ENCODE assay signal across 8 mouse cellular contexts in the genomic region with DNA sequence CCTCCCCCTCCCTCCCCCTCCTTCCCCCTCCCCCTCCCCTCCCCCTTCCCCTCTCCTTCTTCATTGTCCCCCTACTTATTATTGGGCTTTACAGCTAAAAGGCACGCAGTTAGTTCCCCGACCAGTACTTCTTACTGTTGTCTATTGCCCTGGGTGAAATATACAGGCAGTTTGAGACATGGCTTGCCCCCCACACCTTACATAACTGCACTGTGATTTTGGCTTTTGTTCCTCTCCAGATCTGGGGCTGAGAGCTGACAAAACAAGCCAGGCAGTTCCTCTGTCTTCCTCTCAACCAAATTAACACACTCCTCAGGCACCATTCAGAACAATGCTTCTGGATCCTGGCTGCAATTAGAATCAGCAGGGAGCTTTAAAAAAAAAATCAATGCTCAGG.
A peak's percentile ranks its signal among the peaks of the same experiment; 100 is the strongest.
DNase-seq lines count a peak whose midpoint lies in the region; ATAC-seq lines count a peak whose summit lies in the region.
"Had no signal": no experiment of that assay in that cellular context is flagged by ENCODE, and none has a peak within 500 bp of the region (broad histone marks: within the 10 kb centered on the region; RNA-seq: fewer than 3 reads in every experiment).

No protein-coding gene starts in this region.

- WGBS in forebrain, embryonic 15.5 days, result 5% methylated on average over 2 of the region's 2 CpGs
- 0% methylated on average over 2 of the region's 2 CpGs for WGBS in midbrain, embryonic 12.5 days

- ATAC-seq in forebrain, embryonic 15.5 days (replicated peaks), result peak; percentile 53
- ATAC-seq in midbrain, embryonic 12.5 days (ENCODE audit: low FRiP score, low read depth), result peak; percentile 57; the same call in 1 of the 2 replicates
- ATAC-seq in activated CD4-positive, CD25-positive, alpha-beta regulatory T cell, adult 4 months, result no peak

- no peaks in the 10 kb centered on the region for H3K27me3 ChIP-seq in forebrain, embryonic 15.5 days
- H3K27me3 ChIP-seq in midbrain, embryonic 12.5 days, result peaks cover 22% of the 10 kb centered on the region

- no peak overlapping the region for H3K9ac ChIP-seq in forebrain, embryonic 15.5 days (replicated peaks)
- H3K9ac ChIP-seq in midbrain, embryonic 12.5 days (replicated peaks), result no peak overlapping the region; the same call in 1 of the 2 replicates

- no peaks in the 10 kb centered on the region for H3K36me3 ChIP-seq in forebrain, embryonic 15.5 days
- no peaks in the 10 kb centered on the region for H3K36me3 ChIP-seq in midbrain, embryonic 12.5 days

- H3K4me2 ChIP-seq in forebrain, embryonic 15.5 days (replicated peaks), result no peak overlapping the region
- peak overlapping the region; percentile 58 for H3K4me2 ChIP-seq in midbrain, embryonic 12.5 days (replicated peaks)

- peaks cover 35% of the 10 kb centered on the region for H3K4me1 ChIP-seq in forebrain, embryonic 15.5 days
- peaks cover 41% of the 10 kb centered on the region for H3K4me1 ChIP-seq in midbrain, embryonic 12.5 days

- no peak overlapping the region for H3K4me3 ChIP-seq in forebrain, embryonic 15.5 days
- peak overlapping the region; percentile 30; the same call in 1 of the 2 replicates for H3K4me3 ChIP-seq in midbrain, embryonic 12.5 days

- peak; percentile 70 for DNase-seq in ES-CJ7 (ENCODE audit: low read depth, low spot score)
- peak; percentile 39 for DNase-seq in brain, embryonic 18.5 days (ENCODE audit: low read depth, low spot score)
- no peak for DNase-seq in urinary bladder, postnatal 10 days (ENCODE audit: low spot score)
- no peak for DNase-seq in gastrocnemius, postnatal 4 days (ENCODE audit: low spot score in 2 of 2)

- H3K9me3 ChIP-seq in forebrain, embryonic 15.5 days, result no peaks in the 10 kb centered on the region
- H3K9me3 ChIP-seq in midbrain, embryonic 12.5 days, result no peaks in the 10 kb centered on the region

- peak overlapping the region; percentile 62 for H3K27ac ChIP-seq in forebrain, embryonic 15.5 days (replicated peaks)
- H3K27ac ChIP-seq in midbrain, embryonic 12.5 days (replicated peaks), result peak overlapping the region; percentile 76
- H3K27ac ChIP-seq: macrophage had no signal

Comparison
In these comparisons a context has a peak if more than half of its experiments do, and no peak if none do; other contexts are left out.
1. DNase-seq: peak in ES-CJ7 (single experiment) and brain, embryonic 18.5 days (single experiment); none in urinary bladder, postnatal 10 days (single experiment) and gastrocnemius, postnatal 4 days (0 of 2).